Mouse (Mus musculus) brain, embryonic 14.5 days (tissue): ENCODE measurements at regions not wholly inside any gene's neighbourhood (a gene's known extent, or its start where the extent isn't known, plus 50 kb on each side); places are given as distances from the start of the nearest gene placed in this dataset.

Experiments
- DNase-seq: peaks from one replicate; pipeline ENCODE4 v3.0.0-alpha.2; 2011; ENCODE audit warnings: low read depth
- CTCF ChIP-seq: fragments of 200-500 bp; IDR thresholded peaks from 2 replicates; pipeline ENCODE4 v1.5.1; 2012; ENCODE audit warnings: inconsistent platforms, mild to moderate bottlenecking, moderate library complexity, borderline replicate concordance; ENCODE audit not compliant: insufficient read depth, insufficient read length; ENCODE audit errors: extremely low read depth
- POLR2A ChIP-seq: fragments of 200-500 bp; IDR thresholded peaks from 2 replicates; pipeline ENCODE4 v1.6.1; 2012; ENCODE audit warnings: mild to moderate bottlenecking, inconsistent platforms, borderline replicate concordance; ENCODE audit not compliant: poor library complexity, insufficient read depth, insufficient read length, severe bottlenecking; ENCODE audit errors: extremely low read depth

DNA sequence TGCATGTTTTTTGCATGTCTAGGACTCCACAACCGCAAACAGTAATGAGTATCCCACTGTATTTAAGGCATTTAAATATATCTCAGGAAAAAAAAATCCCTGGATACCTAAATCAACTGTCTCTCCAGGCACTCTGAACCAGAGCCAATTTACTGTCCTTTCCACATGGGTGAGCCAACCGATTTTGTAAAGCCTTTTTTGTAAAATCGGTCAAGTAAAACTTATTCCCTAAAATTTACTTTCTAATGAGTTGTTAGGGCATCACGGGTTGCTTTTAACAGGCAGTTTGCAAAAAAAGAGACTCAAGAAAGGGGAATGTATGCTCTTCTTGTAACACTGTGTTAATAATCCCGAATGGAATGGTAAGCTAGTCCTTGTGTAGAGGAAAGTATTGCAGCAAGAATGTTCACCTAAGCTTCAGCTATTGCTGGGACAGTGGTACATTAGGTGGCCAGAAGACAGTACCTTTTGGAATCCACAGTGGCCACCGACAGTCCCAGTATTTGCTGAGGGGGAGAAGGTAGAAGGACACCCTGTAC lies 496.4 kb downstream of the Cntnap4 start:
- DNase-seq: peak; percentile 90
- TF ChIP-seq POLR2A: no peak

DNA sequence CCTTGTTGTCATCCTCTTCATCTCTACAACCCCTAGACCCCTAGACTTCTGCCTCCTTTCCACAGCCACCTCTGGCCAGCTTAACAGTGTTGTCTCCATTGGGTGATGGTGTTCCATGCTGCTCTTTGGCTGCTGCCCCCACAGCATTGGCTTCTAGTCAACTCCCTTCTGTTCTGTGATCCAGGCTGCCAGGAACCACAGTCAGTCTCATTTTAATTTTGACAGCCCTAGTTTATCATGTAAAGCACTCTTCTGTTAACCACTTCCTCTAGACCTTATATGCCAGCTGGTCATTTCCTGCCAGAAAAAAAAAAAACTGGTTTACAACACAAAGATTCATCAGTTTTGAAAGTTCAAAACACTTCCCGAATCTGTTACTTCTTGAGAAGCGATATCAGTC lies 514.1 kb downstream of the Cntnap4 start:
- TF ChIP-seq CTCF: no peak
- no peak for TF ChIP-seq POLR2A
- peak; percentile 25 for DNase-seq

DNA sequence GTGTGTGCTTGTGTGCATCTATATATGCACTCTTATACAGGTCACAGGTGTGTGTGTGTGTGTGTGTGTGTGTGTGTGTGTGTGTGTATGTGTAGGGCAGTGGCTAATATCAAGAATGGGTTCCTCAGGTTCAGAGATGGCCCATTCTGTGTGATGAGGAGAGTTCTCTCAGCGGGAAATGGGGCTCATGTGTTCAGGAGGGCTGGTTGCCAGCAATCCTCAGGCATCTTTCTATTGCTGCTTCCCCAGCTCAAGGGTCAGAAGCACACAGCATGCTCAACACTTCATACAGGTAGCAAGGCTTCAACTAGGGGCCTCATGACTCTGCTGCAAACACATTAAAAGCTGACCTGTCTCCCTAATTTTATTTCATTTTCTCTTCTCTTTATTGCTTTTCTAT lies 517.7 kb downstream of the Cntnap4 start:
- no peak for TF ChIP-seq CTCF
- no peak for TF ChIP-seq POLR2A
- DNase-seq: no peak

DNA sequence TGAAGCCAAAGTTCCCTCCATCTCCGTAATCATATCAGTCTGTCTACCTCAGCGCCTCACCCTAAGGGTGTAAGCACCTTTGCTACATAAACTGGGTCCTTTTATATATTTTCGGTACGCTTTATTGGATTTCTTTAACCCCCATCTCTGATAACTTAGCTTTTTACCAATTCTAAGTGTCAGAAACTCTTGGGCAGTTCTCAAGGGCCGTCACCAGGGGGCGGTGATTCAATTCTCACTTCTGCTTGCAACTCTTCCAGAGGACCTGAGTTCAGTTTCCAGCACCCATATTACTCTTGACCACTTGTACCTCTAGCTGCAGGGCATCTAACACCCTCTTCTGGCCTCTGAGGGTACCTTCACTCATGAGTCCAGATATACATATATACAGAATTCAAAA lies 523.7 kb upstream of the Mon1b start:
- no peak for DNase-seq
- TF ChIP-seq POLR2A: no peak
- peak; percentile 24; the same call in 1 of the 2 replicates for TF ChIP-seq CTCF

DNA sequence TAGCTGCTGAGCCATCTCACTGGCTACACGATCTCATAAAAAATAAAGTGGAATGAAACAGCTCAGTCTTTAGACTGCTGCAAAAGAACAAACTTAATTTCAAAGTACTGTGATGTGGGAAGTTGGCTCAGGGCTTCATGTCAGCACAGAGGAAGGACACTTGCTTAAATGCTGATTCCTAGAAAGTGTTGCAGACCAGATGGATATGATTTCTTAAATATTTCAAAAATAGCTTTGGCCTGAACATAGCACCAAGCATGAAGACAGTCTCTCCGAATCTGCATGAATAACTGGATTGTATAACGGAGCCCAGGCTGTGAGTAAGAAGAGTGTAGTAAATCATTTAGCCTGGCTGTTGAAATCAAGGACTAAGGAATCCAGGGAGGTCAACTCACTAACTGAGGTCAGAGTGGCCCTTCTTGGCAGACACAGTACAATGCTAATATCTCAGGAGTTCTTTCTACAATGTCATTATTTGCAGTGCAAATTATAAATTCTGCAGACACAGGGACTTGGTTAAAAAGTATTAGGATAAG lies 521.2 kb upstream of the Mon1b start:
- no peak for DNase-seq
- no peak for TF ChIP-seq POLR2A
- TF ChIP-seq CTCF: no peak

DNA sequence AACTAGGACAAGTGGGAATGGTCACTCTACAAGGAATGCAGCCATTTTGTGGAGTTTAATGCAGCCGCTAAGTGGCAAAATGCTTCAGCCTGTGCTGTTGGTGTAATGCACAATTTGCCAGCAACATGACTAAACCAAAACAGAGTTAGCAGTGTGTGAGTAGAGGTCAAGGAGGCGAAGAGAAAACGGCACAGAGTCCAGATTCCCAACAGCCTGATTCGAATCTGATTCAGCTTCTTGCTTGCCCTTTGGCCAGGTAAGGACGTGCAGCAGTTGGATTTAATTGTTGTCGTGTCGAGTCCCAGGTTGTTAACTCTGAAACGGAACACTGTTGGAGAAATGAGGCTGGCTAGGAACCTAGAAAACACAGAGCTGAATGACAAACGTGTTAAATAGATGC lies 518.1 kb upstream of the Mon1b start:
- TF ChIP-seq CTCF: no peak
- no peak for TF ChIP-seq POLR2A
- no peak for DNase-seq

DNA sequence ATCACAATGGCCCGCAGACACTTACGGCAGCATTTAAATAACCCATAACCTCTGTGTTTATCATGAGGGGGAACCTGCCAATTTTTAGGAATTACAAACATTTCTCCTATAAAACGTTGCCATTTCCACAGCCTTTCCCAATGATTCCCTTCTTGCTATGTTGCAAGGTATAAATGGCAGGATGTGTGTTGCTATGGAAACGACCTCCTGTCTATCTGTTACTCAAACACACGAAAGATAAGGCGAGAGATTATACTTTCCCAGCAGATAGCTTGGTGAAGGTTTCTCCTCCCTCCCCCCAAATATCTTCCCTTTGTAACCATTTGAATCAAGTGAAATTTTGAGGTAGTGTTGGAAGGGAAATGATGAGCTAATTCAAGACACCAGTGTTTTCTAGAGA lies 509.8 kb upstream of the Mon1b start:
- TF ChIP-seq CTCF: no peak
- TF ChIP-seq POLR2A: no peak
- peak; percentile 73 for DNase-seq

DNA sequence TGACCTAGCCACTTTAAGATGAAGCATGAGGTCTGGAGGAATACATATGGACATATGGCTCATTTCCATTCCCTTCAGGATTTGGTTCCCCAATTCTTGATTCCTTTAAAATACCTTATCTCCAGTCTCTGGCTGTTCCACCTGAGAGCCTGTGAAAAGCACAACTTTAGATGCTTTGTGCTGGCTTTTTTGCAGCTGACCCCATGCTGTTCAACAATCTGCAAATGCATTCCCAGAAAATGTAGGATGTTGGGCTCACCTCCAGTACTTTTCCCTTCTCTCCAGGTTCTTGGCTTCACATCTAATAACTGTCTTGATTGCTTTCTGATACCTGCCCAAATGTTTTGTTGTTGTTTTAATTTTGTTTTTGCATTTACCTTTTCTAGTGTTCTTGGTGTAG lies 498.0 kb upstream of the Mon1b start:
- no peak for TF ChIP-seq POLR2A
- no peak for TF ChIP-seq CTCF
- DNase-seq: no peak

DNA sequence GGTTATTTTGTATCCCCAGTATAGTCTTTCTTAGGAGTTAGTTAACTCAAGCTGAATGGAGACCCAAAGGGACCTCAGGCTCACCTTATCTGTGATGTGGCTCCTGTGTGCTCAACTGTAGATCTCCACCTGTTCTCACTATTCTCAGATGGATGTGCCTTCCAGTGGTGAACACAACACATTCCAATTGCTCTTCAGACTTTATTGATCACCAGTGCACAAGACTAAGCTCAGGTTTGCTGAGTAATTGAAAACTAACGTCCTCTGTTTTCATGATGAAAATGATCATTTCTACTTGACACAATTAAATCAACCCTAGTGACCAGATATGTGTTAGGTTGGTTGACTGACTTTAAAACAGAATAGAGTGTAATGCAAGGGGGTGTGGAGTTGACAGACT lies 495.4 kb upstream of the Mon1b start:
- TF ChIP-seq POLR2A (no peak), CTCF (no peak)
- no peak for DNase-seq

DNA sequence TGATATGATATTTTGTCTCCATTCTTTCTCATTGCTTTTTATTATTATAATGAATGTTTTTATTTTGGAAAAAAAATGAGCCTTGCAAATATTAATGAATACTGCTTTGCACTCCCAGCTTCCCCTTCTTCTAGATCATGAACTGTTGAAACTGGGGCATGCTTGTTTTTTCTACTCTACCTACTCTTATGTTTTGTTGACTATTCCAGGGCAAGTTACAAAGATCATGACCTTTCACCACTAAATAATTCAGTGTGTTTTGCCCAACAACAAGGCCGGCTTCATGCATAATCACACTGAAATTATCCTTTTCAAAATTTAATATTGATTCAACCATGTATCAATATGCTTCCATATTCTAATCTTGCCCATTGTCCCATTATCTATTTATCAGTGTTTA lies 494.3 kb upstream of the Mon1b start:
- DNase-seq: no peak
- TF ChIP-seq POLR2A: no peak
- TF ChIP-seq CTCF: no peak

DNA sequence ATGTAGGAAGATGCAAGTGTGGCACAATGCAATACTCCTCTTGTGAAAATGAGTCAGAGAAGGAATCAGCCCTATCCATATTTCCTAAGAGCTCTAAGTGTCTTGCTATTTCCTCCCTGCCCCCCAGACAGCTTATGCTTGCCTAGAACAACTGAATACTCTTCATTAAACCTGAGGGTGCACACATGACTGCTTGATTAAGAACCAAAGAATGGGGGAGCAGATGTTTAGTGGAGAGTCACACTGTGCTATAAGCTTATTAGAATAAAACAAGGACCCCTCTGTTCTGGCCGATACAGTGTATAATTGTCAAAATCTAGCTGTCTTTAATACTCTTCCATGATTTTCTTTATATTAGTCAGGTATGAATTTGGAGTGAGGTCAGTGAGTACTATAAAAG lies 458.8 kb upstream of the Mon1b start:
- peak; percentile 79 for DNase-seq

DNA sequence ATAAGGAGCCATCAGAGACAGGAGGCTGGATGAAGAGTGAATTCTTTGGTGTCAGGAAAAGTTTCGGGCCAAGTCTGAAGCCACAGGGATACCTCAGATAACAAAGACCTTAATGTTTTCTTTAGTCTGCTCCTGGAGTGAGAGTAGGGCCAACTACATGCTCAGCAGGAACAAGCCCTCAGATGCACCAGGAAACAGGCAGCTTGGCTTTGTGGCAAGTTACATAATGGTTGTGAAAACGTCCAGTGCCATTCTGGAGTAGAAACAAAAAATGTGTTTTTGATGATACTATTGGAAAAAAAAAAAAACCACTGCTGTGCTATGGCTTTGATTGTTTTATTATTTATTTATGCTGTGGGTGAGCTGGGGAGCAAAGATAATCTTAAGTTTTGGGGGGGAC lies 452.2 kb upstream of the Mon1b start:
- no peak for DNase-seq
- TF ChIP-seq CTCF (no peak), POLR2A (no peak)

More for the DNA sequence above, 458.8 kb upstream of the Mon1b start:
- TF ChIP-seq POLR2A (no peak), CTCF (no peak)

DNA sequence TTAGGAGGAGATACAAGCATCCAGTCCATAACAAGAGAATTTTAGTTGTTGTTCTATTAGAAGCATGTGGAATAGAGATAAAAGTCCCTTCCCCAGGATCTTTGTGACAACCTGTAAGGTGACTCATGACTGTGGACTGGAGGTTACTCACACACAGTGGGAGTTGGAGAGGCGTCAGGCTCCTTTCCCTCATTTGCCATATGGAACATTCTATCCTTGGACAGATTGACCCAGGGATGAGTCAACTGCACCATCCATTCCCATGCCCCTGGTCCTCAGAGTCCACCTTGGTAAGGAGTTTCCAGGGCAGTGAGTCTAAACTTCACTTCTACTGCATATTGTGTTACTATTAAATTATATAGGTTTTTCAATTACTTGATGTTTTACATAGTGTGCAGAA lies 444.9 kb upstream of the Mon1b start:
- TF ChIP-seq CTCF (no peak), POLR2A (no peak)
- no peak for DNase-seq

DNA sequence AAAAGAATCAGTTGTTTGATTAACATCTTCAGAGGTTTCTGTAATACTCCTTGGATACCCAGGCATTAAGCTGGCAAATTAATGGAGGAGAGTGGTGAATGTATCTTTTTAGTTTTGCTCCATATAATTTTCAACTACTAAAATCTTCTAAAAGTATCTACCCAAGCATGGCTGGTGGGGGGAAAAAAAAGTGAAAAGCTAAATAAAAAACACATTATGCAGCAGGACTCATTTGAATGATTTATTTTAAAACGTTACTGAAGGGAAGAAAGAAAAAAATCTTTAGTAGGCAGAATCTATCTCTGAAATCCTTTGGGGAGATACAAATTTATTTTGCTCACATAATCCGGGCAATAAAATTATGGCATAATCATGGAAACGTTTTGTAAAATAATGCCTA lies 443.9 kb upstream of the Mon1b start:
- DNase-seq: no peak
- TF ChIP-seq CTCF (no peak), POLR2A (no peak)
